Mouse (Mus musculus): ENCODE results near the gene Gm11115. TPM values are rescaled to one million over a fixed set of nuclear protein-coding genes. Genes with fewer than 3 reads are reported as not detected.

Gm11115 gene
- polyA plus RNA-seq (2014; fragmentation: Nextera tagmentation; extraction: Ambion mirVana), result not detected in 2 replicates

DNA sequence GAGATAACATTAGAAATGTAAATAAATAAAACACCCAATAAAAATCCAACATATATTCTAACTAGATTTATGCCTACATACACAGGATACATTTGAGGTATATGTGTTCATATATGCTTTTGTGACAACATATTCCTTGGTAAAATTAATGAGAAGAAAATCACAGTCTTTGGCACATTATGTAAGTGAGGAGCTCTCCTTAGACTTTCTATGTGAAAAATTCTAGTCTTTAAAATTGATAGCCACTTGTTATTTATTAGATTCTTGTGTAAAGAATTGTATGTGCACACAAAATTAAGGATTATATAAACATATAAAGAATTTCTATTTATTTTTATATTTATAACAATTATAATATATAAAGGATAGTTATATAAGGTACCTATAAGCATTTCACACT lies at the start of gene Gm11115:
Gm11115 (minus strand) TSS at position 101 of the 400 bp plus-strand sequence.
- Histone ChIP-seq H3K27me3 (replicated peaks; ENCODE audit: control insufficient read depth, insufficient read depth, low read length) (no peaks in the 10 kb centered on the region), H3K4me3 (ENCODE audit: low read depth, low read length) (no peak within 1 kb of the TSS), H3K36me3 (ENCODE audit: control insufficient read depth, insufficient read depth, low read length) (no peaks in the 10 kb centered on the region), H3K27ac (ENCODE audit: low read depth, low read length) (no peak within 1 kb of the TSS), H3K4me1 (replicated peaks; ENCODE audit: control insufficient read depth, insufficient read depth, low read length) (no peaks in the 10 kb centered on the region), H3K9me3 (ENCODE audit: control insufficient read depth, low read length) (no peaks in the 10 kb centered on the region), H3K9ac (ENCODE audit: low read depth, low read length) (no peak within 1 kb of the TSS), H3K4me2 (no peak within 1 kb of the TSS)
- DNase-seq (ENCODE audit: low spot score) (no peak), ATAC-seq (replicated peaks; ENCODE audit: low FRiP score) (no peak)

DNA sequence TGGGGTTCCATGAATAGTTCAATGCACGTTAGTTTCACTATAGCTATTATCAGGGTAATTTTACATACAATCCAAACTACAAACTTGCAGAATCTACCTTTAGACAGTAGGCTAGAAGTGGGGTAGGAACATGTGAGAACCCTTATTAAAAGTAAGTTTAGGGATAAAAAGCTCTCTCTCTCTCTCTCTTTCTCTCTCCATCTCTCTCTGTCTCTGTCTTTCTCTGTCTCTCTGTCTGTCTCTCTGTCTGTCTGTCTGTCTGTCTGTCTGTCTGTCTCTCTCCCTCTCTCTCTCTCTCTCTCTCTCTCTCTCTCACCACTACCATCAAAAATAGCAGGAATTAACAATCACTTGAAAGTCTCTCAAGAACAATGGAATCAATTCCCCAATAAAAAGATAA lies 42.5 kb downstream of the Gm11115 start, which contains the start of gene Gm11116:
Gm11116 (minus strand) TSS at position 101 of the 400 bp plus-strand sequence.
- DNase-seq (ENCODE audit: low spot score) (no peak), ATAC-seq (replicated peaks; ENCODE audit: low FRiP score) (no peak)
- H3K27me3 ChIP-seq (replicated peaks; ENCODE audit: control insufficient read depth, insufficient read depth, low read length), result no peaks in the 10 kb centered on the region
- no peak within 1 kb of the TSS for H3K27ac ChIP-seq (ENCODE audit: low read depth, low read length)
- no peaks in the 10 kb centered on the region for H3K36me3 ChIP-seq (ENCODE audit: control insufficient read depth, insufficient read depth, low read length)
- 66% methylated on average over 1 of the region's 1 CpGs for WGBS
- H3K9me3 ChIP-seq (ENCODE audit: control insufficient read depth, low read length), result no peaks in the 10 kb centered on the region
- no peaks in the 10 kb centered on the region for H3K4me1 ChIP-seq (replicated peaks; ENCODE audit: control insufficient read depth, insufficient read depth, low read length)
- no peak within 1 kb of the TSS for H3K4me2 ChIP-seq
- no peak within 1 kb of the TSS for H3K4me3 ChIP-seq (ENCODE audit: low read depth, low read length)
- H3K9ac ChIP-seq (ENCODE audit: low read depth, low read length), result no peak within 1 kb of the TSS

Other genes starting within 250 kb of the Gm11115 start
- 0.16 and 0.25 TPM in 2 replicates for gene Csn3, start 228.5 kb downstream of the Gm11115 start, polyA plus RNA-seq (2014; fragmentation: Nextera tagmentation; extraction: Ambion mirVana)
- not detected in 2 replicates for gene 2310003L06Rik, start 184.6 kb downstream of the Gm11115 start, polyA plus RNA-seq (2014; fragmentation: Nextera tagmentation; extraction: Ambion mirVana)
- gene Gm28434, start 184.6 kb downstream of the Gm11115 start, polyA plus RNA-seq (2014; fragmentation: Nextera tagmentation; extraction: Ambion mirVana), result not detected in 2 replicates
- gene Cabs1, start 174.7 kb downstream of the Gm11115 start, polyA plus RNA-seq (2014; fragmentation: Nextera tagmentation; extraction: Ambion mirVana), result not detected in 2 replicates
- not detected in 2 replicates for gene Smr3a, start 151.6 kb downstream of the Gm11115 start, polyA plus RNA-seq (2014; fragmentation: Nextera tagmentation; extraction: Ambion mirVana)
- not detected in 2 replicates for gene Smr2, start 67.5 kb downstream of the Gm11115 start, polyA plus RNA-seq (2014; fragmentation: Nextera tagmentation; extraction: Ambion mirVana)
- gene Gm11116, start 42.6 kb downstream of the Gm11115 start, polyA plus RNA-seq (2014; fragmentation: Nextera tagmentation; extraction: Ambion mirVana), result not detected in 2 replicates
- gene Gm7714, start 114.8 kb upstream of the Gm11115 start, polyA plus RNA-seq (2014; fragmentation: Nextera tagmentation; extraction: Ambion mirVana), result not detected in 2 replicates
- gene Prol1, start 163.2 kb upstream of the Gm11115 start, polyA plus RNA-seq (2014; fragmentation: Nextera tagmentation; extraction: Ambion mirVana), result not detected in 2 replicates
- gene Amtn, start 222.0 kb upstream of the Gm11115 start, polyA plus RNA-seq (2014; fragmentation: Nextera tagmentation; extraction: Ambion mirVana), result not detected in 2 replicates